Mouse (Mus musculus) megakaryocyte, embryonic 14.5 days (primary cell): ENCODE measurements around the gene Fam84b. TPM values are rescaled to one million over a fixed set of nuclear protein-coding genes. Genes with fewer than 3 reads are reported as not detected.
A peak's percentile ranks its signal among the peaks of the same experiment; 100 is the strongest.

Source experiments
- H3K27me3 ChIP-seq: replicated peaks from 2 replicates; pipeline ENCODE3; 2012; ENCODE audit warnings: inconsistent platforms
- H3K36me3 ChIP-seq: replicated peaks from 2 replicates; pipeline ENCODE3; 2012; ENCODE audit warnings: low read length, inconsistent platforms, mixed read lengths
- H3K4me1 ChIP-seq: 2 replicates; pipeline ENCODE4 v1.6.1; 2012; ENCODE audit warnings: inconsistent platforms
- H3K4me3 ChIP-seq: replicated peaks from 2 replicates; pipeline ENCODE3; 2012; ENCODE audit warnings: moderate library complexity, mild to moderate bottlenecking, inconsistent platforms
- H3K9me3 ChIP-seq: 2 replicates; pipeline ENCODE4 v1.6.1; 2012; ENCODE audit warnings: inconsistent platforms
- FLI1 ChIP-seq: IDR thresholded peaks from 2 replicates; pipeline ENCODE4 v1.6.1; 2012; ENCODE audit warnings: low read length, inconsistent platforms, mixed read lengths
- GATA1 ChIP-seq: IDR thresholded peaks from 3 replicates; pipeline ENCODE4 v1.6.1; 2012; ENCODE audit warnings: mixed read lengths, low read length, inconsistent platforms, borderline replicate concordance
- polyA plus RNA-seq: library from polyadenylated mRNA; stranded (reverse); fragments of >175 nt; gene quantifications from 2 replicates; pipeline ENCODE4 v1.2.3, GENCODE M21; 2012; ENCODE audit warnings: low replicate concordance; ENCODE audit not compliant: insufficient read depth

The Fam84b gene
- polyA plus RNA-seq, 1 experiment: 1.1 TPM

DNA sequence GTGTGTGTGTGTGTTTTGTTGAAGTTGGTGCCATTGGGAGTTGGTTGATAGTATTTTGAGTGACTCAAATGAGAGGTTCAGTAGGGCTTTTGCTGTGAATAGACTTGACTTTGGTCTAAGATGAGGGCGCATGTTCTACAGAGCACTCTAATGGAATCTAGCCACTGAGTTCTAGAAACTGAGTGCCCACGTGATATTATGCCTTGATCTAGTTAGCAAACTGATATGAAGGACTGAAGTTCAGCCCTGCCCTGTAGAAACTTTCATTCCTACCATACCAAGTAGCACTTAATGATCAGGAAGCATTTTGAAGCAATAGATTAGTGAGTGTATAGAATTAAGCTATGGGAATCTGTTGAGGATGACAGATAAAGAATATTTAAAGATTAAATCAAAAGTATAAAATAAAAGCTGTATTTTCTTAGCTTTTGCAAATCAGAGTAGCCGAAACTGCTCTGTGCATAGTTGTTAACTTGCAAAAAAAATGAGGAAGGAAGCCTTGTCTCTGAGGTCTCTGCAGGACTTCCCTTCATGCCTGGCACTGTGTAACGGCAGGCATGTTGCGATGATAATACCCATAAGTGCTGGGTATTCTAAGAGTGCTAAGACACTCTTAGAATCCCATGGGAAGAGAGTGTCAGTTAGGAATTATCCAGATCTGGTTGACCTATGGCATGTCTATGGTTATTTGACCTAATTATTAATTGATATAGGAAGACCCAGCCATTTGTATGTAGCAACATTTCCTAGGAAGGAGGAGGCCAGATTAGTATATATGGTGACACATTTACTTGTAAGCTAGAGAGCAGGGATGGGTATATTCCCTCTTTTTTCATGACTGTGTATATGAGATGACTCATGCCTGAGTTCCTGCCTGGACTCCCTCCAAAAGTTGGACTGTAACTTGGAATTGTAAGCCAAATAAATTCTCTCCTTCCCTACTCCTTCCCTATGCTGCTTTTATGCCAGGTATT lies 18.7 kb downstream of the Fam84b start:
- peaks cover 6% of the 10 kb centered on the region; the same call in 1 of the 2 replicates for H3K9me3 ChIP-seq
- peaks cover 58% of the 10 kb centered on the region for H3K4me1 ChIP-seq
- H3K27me3 ChIP-seq: peaks cover 8% of the 10 kb centered on the region
- peaks cover 5% of the 10 kb centered on the region for H3K36me3 ChIP-seq
- TF ChIP-seq FLI1: no peak
- TF ChIP-seq GATA1: no peak
- no peak overlapping the region for H3K4me3 ChIP-seq

- Histone ChIP-seq H3K4me3 (peak overlapping the region; percentile 65), H3K27me3 (peaks cover 8% of the 10 kb centered on the region), H3K4me1 (peaks cover 51% of the 10 kb centered on the region), H3K36me3 (peaks cover 5% of the 10 kb centered on the region), H3K9me3 (peaks cover 6% of the 10 kb centered on the region; the same call in 1 of the 2 replicates)
- TF ChIP-seq GATA1 (no peak; the same call in 2 of the 3 replicates), FLI1 (no peak)
Observed at GRCm38 (mm10) chr15:60833476-60834218, 19.9 kb downstream of the Fam84b start.

DNA sequence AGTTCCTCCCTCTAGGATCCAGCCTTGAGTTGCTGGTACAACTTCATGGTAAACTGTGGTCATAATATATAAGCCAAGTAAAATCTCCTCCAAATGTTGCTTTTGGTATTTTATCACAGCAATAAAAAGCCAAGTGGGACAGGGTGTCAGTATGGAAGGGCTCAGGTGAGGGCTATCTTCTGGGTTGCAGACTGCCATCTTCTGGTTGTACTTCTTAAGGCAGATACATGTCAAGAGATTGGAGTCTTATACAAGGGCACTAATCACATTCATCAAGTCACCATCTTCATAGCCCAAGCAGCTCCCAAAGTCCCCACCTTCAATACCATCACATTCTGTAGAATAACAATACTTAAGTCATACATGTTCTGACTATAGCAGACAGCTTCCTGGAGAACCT lies 21.0 kb downstream of the Fam84b start:
- H3K4me1 ChIP-seq: peaks cover 47% of the 10 kb centered on the region
- TF ChIP-seq FLI1 (no peak), GATA1 (no peak)

GRCm38 (mm10) chr15:60826226-60826625 lies 27.4 kb downstream of the Fam84b start:
- Histone ChIP-seq H3K4me1 (peaks cover 41% of the 10 kb centered on the region), H3K27me3 (peaks cover 22% of the 10 kb centered on the region), H3K9me3 (0 out of 2 replicates have a peak, but pooled peaks cover 5% of the 10 kb centered on the region), H3K36me3 (peaks cover 13% of the 10 kb centered on the region), H3K4me3 (no peak overlapping the region)
- TF ChIP-seq GATA1 (no peak), FLI1 (no peak)

More for the DNA sequence above, 21.0 kb downstream of the Fam84b start:
- Histone ChIP-seq H3K27me3 (peaks cover 6% of the 10 kb centered on the region), H3K9me3 (peaks cover 6% of the 10 kb centered on the region; the same call in 1 of the 2 replicates), H3K36me3 (peaks cover 5% of the 10 kb centered on the region), H3K4me3 (no peak overlapping the region)

- Histone ChIP-seq H3K27me3 (peaks cover 16% of the 10 kb centered on the region), H3K9me3 (0 out of 2 replicates have a peak, but pooled peaks cover 5% of the 10 kb centered on the region), H3K4me3 (peak overlapping the region; percentile 97), H3K4me1 (peaks cover 41% of the 10 kb centered on the region), H3K36me3 (peaks cover 24% of the 10 kb centered on the region)
- TF ChIP-seq FLI1 (no peak), GATA1 (no peak)
Observed at GRCm38 (mm10) chr15:60824751-60825227, 28.8 kb downstream of the Fam84b start.

- H3K4me3 ChIP-seq: peak overlapping the region; percentile 97
- H3K27me3 ChIP-seq: peaks cover 16% of the 10 kb centered on the region
- peaks cover 24% of the 10 kb centered on the region for H3K36me3 ChIP-seq
- TF ChIP-seq GATA1 (no peak), FLI1 (no peak)
- 0 out of 2 replicates have a peak, but pooled peaks cover 5% of the 10 kb centered on the region for H3K9me3 ChIP-seq
- H3K4me1 ChIP-seq: peaks cover 41% of the 10 kb centered on the region
Observed at GRCm38 (mm10) chr15:60823870-60824709, 29.5 kb downstream of the Fam84b start.

- H3K4me1 ChIP-seq: peaks cover 43% of the 10 kb centered on the region
- H3K4me3 ChIP-seq: peak overlapping the region; percentile 97
- 0 out of 2 replicates have a peak, but pooled peaks cover 5% of the 10 kb centered on the region for H3K9me3 ChIP-seq
Observed at GRCm38 (mm10) chr15:60823620-60823869, 30.0 kb downstream of the Fam84b start.

DNA sequence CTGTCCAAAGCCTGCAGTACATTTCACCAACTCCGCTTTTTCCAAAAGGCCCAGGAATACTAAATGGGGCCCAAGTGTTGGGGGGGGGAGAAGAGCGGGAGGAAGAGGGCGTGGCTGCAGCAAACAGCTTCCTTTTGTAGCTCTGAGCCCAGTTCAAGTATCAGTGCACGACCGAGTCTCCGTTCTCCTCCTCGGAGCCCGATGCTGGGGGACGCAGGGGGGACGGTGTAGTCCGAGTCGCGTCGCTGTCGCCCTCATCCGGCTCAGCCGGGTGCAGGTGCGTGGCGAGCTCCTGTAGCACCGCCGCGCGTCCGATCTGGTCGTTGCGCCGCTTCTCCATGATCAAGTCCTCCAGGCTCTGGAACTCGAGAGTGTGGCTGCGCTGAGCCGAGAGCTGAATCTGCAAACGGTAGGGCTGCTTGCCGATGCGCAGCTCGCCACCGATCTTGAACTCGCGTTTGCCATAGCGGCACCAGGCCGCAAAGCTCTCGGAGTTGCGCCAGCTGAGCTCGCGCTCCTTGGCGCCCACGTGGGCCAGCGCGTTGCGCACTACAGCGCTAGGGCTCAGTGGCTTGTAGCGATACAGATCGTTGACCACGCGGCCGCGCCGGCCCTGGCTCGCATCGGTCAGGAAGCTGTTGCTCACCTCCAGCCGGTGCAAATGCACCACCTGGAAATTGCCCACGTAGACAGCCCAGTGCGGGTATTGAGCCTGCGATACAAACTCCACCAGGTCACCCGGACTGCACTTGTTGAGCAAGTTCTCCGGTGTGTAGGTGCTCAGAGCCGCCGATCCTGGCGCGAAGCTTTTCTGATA lies 30.6 kb downstream of the Fam84b start:
- peak overlapping the region; percentile 97 for H3K4me3 ChIP-seq
- 0 out of 2 replicates have a peak, but pooled peaks cover 5% of the 10 kb centered on the region for H3K9me3 ChIP-seq
- H3K36me3 ChIP-seq: peaks cover 26% of the 10 kb centered on the region
- TF ChIP-seq GATA1 (no peak), FLI1 (no peak)
- H3K27me3 ChIP-seq: peaks cover 16% of the 10 kb centered on the region
- peaks cover 49% of the 10 kb centered on the region for H3K4me1 ChIP-seq

More at GRCm38 (mm10) chr15:60823620-60823869, 30.0 kb downstream of the Fam84b start:
- H3K36me3 ChIP-seq: peaks cover 26% of the 10 kb centered on the region
- TF ChIP-seq FLI1: no peak
- no peak for TF ChIP-seq GATA1
- H3K27me3 ChIP-seq: peaks cover 16% of the 10 kb centered on the region
